Mouse (Mus musculus) limb, embryonic 14.5 days (tissue): ENCODE results near the gene Med13l. TPM values are rescaled to one million over a fixed set of nuclear protein-coding genes. Genes with fewer than 3 reads are reported as not detected.

ENCODE experiments used
- ATAC-seq: fragments of 200-750 bp; cut with Nextera tagmentation; 2 replicates; pipeline ENCODE4 v1.8.0; 2017; ENCODE audit warnings: low read depth, moderate number of reproducible peaks, moderate TSS enrichment; ENCODE audit not compliant: low FRiP score
- DNase-seq: peaks from one replicate; pipeline ENCODE4 v3.0.0-alpha.2; 2015; ENCODE audit warnings: low spot score
- H3K27ac ChIP-seq: fragments of 300-500 bp; sonication (generic); replicated peaks from 2 replicates; pipeline ENCODE4 v1.5.1; 2014; ENCODE audit warnings: low read depth, mild to moderate bottlenecking, low read length, moderate library complexity, mixed read lengths
- H3K27me3 ChIP-seq: fragments of 300-500 bp; sonication (generic); 2 replicates; pipeline ENCODE4 v1.6.1; 2014; ENCODE audit warnings: low read length, mixed read lengths; ENCODE audit not compliant: control insufficient read depth, insufficient read depth
- H3K36me3 ChIP-seq: fragments of 300-500 bp; sonication (generic); 2 replicates; pipeline ENCODE4 v1.6.1; 2014; ENCODE audit warnings: mild to moderate bottlenecking, low read length, moderate library complexity, mixed read lengths; ENCODE audit not compliant: control insufficient read depth, insufficient read depth
- H3K4me1 ChIP-seq: fragments of 300-500 bp; sonication (generic); 2 replicates; pipeline ENCODE4 v1.6.1; 2014; ENCODE audit warnings: antibody characterized with exemption, low read length, mixed read lengths; ENCODE audit not compliant: control insufficient read depth, insufficient read depth
- H3K4me2 ChIP-seq: fragments of 300-500 bp; sonication (generic); replicated peaks from 2 replicates; pipeline ENCODE4 v1.6.1; 2014; ENCODE audit warnings: low read depth, mild to moderate bottlenecking, low read length, moderate library complexity; ENCODE audit not compliant: severe bottlenecking
- H3K4me3 ChIP-seq: fragments of 300-500 bp; sonication (generic); replicated peaks from 2 replicates; pipeline ENCODE4 v1.5.1; 2014; ENCODE audit warnings: low read length
- H3K9ac ChIP-seq: fragments of 300-500 bp; sonication (generic); 2 replicates; pipeline ENCODE4 v1.6.1; 2014; ENCODE audit warnings: mild to moderate bottlenecking, low read depth, low read length, moderate library complexity; ENCODE audit not compliant: severe bottlenecking
- H3K9me3 ChIP-seq: fragments of 300-500 bp; sonication (generic); 2 replicates; pipeline ENCODE4 v1.6.1; 2016; ENCODE audit warnings: low read length; ENCODE audit not compliant: control insufficient read depth
- POLR2A ChIP-seq: fragments of 200-500 bp; IDR thresholded peaks from 2 replicates; pipeline ENCODE4 v1.8.0; 2012; ENCODE audit warnings: inconsistent platforms, mild to moderate bottlenecking, moderate library complexity, borderline replicate concordance; ENCODE audit not compliant: insufficient read depth, insufficient read length; ENCODE audit errors: extremely low read depth
- WGBS: fragments of 180-500 bp; shearing (Covaris S2); extraction: QIAGEN DNeasy Blood & Tissue Kit; methylation state at CpG from one replicate; pipeline ENCODE4 v1.1.7; 2014; 5-methylcytosine and 5-hydroxymethylcytosine counted together
- polyA plus RNA-seq, 2 experiments: library from polyadenylated mRNA; depleted of rRNA in 1 of 2; stranded (reverse) in 1 of 2; unstranded in 1 of 2; fragments of >200 nt; fragmentation: Nextera tagmentation in 1 of 2; extraction: Ambion mirVana in 1 of 2; gene quantifications; 2 replicates each; pipeline versions ENCODE4 v1.2.1 to v1.2.3; 2012 to 2014

Gene Med13l
- polyA plus RNA-seq, 2 experiments: 17.8 to 19.8 TPM

DNA sequence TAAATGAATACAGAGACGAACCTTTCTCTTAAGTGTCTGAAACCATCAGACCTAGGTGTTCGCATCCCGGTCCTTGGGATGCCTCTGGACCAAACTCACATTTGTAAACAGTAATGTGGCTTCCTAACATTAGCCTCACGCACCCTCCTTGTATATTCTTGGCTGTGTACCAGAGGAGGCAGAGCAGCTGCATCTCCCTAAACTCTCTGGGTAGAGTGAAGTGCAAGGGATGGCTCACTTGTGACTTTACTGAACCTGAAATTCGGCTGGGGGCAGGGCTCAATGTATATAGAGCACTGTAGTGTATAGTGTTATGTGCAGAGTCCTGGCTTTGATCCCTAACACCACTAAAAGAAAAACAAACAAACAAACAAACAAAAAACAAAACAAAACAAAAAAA lies 45.6 kb upstream of the Med13l start:
- H3K36me3 ChIP-seq: no peaks in the 10 kb centered on the region
- DNase-seq (no peak), ATAC-seq (no peak)
- peak overlapping the region; percentile 77 for H3K27ac ChIP-seq
- no peak overlapping the region for H3K9ac ChIP-seq
- no peaks in the 10 kb centered on the region for H3K27me3 ChIP-seq
- H3K4me1 ChIP-seq: peaks cover 60% of the 10 kb centered on the region
- H3K4me3 ChIP-seq: peak overlapping the region; percentile 32
- TF ChIP-seq POLR2A: no peak
- H3K4me2 ChIP-seq: peak overlapping the region; percentile 50
- 22% methylated on average over 5 of the region's 5 CpGs for WGBS
- no peaks in the 10 kb centered on the region for H3K9me3 ChIP-seq

DNA sequence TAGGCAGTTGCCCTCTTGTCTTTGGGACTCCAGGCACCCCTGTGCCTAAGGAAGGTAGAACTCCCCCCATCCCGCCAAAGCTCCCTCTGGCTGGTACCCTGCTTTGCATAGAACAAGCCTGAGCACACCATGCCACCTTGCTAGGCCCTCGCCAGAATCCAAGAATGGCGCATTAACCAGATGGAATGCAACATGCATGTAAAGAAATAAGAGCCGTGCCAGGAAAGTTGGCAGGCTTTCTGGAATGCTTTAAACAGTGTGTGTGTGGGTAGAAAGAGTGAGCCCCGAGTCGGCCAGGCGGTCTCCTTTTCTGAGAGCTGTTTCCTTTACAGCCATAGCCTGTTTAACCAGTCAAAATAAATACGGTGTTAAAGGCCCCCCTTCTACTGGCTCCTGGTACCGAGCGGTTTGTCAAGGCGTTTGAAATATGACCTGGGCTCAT lies 45.2 kb upstream of the Med13l start:
- 5% methylated on average over 11 of the region's 11 CpGs for WGBS
- Histone ChIP-seq H3K4me3 (0 out of 2 replicates have a peak overlapping the region, but pooled peaks have one; percentile 1), H3K4me2 (peak overlapping the region; percentile 50), H3K27me3 (no peaks in the 10 kb centered on the region), H3K36me3 (no peaks in the 10 kb centered on the region), H3K9me3 (no peaks in the 10 kb centered on the region), H3K4me1 (peaks cover 60% of the 10 kb centered on the region), H3K9ac (no peak overlapping the region), H3K27ac (peak overlapping the region; percentile 77)
- DNase-seq: peak; percentile 95
- TF ChIP-seq POLR2A: no peak
- ATAC-seq: peak; percentile 68

DNA sequence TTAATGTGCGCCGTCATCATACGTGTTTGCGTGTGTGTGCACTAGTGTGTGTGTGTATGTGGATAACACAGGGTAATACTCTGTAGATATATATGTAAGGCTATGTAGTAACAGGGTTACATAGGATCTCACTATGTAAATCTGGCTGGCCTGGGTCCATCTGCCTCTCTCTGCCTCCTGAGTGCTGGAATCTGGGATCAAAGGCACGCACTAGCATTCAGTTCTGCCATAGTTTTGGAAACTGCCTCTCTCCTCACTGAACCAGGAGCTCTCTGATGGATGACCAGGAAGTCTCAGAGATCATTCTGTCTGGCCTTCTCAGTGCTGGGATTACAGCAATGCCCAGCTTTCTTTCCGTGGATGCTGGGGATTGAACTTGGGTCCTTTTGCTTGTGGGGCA lies 44.4 kb upstream of the Med13l start:
- H3K4me2 ChIP-seq: peak overlapping the region; percentile 50
- peaks cover 60% of the 10 kb centered on the region for H3K4me1 ChIP-seq
- DNase-seq (no peak), ATAC-seq (no peak)
- no peak for TF ChIP-seq POLR2A
- H3K9ac ChIP-seq: no peak overlapping the region
- H3K9me3 ChIP-seq: no peaks in the 10 kb centered on the region
- no peaks in the 10 kb centered on the region for H3K27me3 ChIP-seq
- H3K36me3 ChIP-seq: no peaks in the 10 kb centered on the region
- H3K4me3 ChIP-seq: no peak overlapping the region
- WGBS: 66% methylated on average over 6 of the region's 6 CpGs
- H3K27ac ChIP-seq: peak overlapping the region; percentile 77

DNA sequence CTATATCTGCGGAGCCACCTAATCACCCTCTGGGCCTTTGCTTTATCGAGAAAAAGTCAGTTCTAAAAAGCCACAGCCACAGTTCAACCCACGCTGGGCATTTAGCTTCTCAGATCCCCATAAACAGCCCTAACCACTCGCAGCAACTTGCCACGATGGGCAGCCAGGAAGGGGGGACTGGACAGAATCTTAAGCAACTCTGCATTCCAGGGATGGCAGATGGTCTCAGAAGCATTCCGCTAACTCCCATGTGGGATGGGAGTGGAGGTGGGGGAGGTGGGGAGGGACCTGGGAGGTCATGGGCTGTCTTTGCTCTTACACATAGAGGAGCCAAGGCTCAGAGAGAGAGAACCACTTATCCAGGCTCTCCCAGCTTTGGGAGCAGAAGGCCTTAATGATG lies 44.0 kb upstream of the Med13l start:
- Histone ChIP-seq H3K4me2 (no peak overlapping the region), H3K4me1 (peaks cover 60% of the 10 kb centered on the region), H3K9me3 (no peaks in the 10 kb centered on the region), H3K27me3 (no peaks in the 10 kb centered on the region), H3K4me3 (no peak overlapping the region), H3K36me3 (no peaks in the 10 kb centered on the region), H3K27ac (peak overlapping the region; percentile 77; the same call in 1 of the 2 replicates), H3K9ac (no peak overlapping the region)
- no peak for ATAC-seq
- DNase-seq: no peak
- WGBS: 34% methylated on average over 6 of the region's 6 CpGs
- TF ChIP-seq POLR2A: no peak

DNA sequence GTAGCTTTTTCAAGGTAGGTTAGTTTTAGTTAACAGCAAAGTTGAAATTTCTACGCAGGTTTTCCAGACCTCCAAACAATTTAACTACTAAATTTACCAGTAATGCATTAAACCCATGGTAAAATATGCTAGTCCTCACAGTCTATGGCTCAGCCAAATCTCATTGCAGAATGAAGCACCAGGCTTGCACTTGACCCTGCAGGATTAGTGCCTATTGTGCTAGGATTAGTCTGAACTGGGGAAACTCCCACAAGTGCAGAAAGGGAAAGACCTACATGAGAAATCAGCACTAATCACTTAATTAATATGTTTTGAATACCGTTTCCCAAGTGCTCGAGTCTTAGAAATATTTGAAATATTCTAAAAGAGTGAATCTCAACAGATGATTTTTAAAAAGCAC lies 40.0 kb upstream of the Med13l start:
- 80% methylated on average over 3 of the region's 3 CpGs for WGBS
- Histone ChIP-seq H3K9me3 (no peaks in the 10 kb centered on the region), H3K27me3 (no peaks in the 10 kb centered on the region), H3K4me3 (no peak overlapping the region), H3K4me2 (no peak overlapping the region), H3K4me1 (peaks cover 32% of the 10 kb centered on the region), H3K27ac (no peak overlapping the region), H3K9ac (no peak overlapping the region), H3K36me3 (no peaks in the 10 kb centered on the region)
- DNase-seq: no peak
- ATAC-seq: no peak
- TF ChIP-seq POLR2A: no peak

DNA sequence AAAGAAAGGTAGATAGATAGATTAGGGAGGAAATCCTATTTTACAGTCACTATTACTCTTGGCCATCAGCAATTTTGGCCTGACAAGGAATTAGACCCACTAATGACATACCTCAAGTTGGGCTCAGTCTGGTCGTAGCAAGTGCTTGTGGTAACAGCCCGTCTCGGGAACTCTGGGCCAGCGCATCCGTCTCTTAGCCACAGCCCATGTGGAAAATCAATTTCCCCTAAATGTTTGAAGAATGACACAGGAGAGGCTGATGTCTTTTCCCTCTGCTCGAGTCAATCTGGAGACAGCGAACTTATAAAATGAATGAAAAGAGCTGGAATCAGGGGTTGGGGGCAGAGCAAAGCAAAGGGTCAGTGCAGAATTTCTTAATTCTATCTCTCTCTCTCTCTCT lies 36.1 kb upstream of the Med13l start:
- DNase-seq (peak; percentile 40), ATAC-seq (no peak)
- H3K4me1 ChIP-seq: peaks cover 17% of the 10 kb centered on the region
- no peak overlapping the region for H3K27ac ChIP-seq
- no peak for TF ChIP-seq POLR2A
- no peaks in the 10 kb centered on the region for H3K9me3 ChIP-seq
- H3K9ac ChIP-seq: no peak overlapping the region
- no peak overlapping the region for H3K4me2 ChIP-seq
- no peaks in the 10 kb centered on the region for H3K36me3 ChIP-seq
- 39% methylated on average over 7 of the region's 7 CpGs for WGBS
- no peak overlapping the region for H3K4me3 ChIP-seq
- no peaks in the 10 kb centered on the region for H3K27me3 ChIP-seq
